Mouse (Mus musculus) heart, embryonic 14.5 days (tissue): ENCODE measurements around the gene Hcfc2. TPM values are rescaled to one million over a fixed set of nuclear protein-coding genes. Genes with fewer than 3 reads are reported as not detected.
A peak's percentile ranks its signal among the peaks of the same experiment; 100 is the strongest.

Source experiments
- ATAC-seq: fragments of 200-750 bp; cut with Nextera tagmentation; 2 replicates; pipeline ENCODE4 v1.8.0; 2017; ENCODE audit warnings: low read depth, moderate TSS enrichment; ENCODE audit not compliant: insufficient number of reproducible peaks, insufficient read depth, low FRiP score
- H3K27ac ChIP-seq, 2 experiments: fragments of 200-500 bp in 1 of 2; fragments of 300-500 bp in 1 of 2; sonication (generic) in 1 of 2; replicated peaks in 1 of 2; 2 replicates each; pipeline ENCODE4 v1.5.1; 2012 to 2014; ENCODE audit warnings: low read depth in 2 of 2, low read length in 2 of 2, control low read depth in 1 of 2, mild to moderate bottlenecking in 1 of 2, mixed read lengths in 1 of 2; ENCODE audit not compliant: control insufficient read depth in 1 of 2, insufficient read depth in 1 of 2
- H3K27me3 ChIP-seq: fragments of 300-500 bp; sonication (generic); 2 replicates; pipeline ENCODE4 v1.6.1; 2014; ENCODE audit warnings: mild to moderate bottlenecking, low read length, control low read depth; ENCODE audit not compliant: control insufficient read depth, insufficient read depth
- H3K36me3 ChIP-seq: fragments of 300-500 bp; sonication (generic); 2 replicates; pipeline ENCODE4 v1.6.1; 2014; ENCODE audit warnings: mild to moderate bottlenecking, control low read depth, low read length, mixed read lengths; ENCODE audit not compliant: control insufficient read depth, insufficient read depth
- H3K4me1 ChIP-seq, 2 experiments: fragments of 200-500 bp in 1 of 2; fragments of 300-500 bp in 1 of 2; sonication (generic) in 1 of 2; 2 replicates each; pipeline ENCODE4 v1.6.1; 2012 to 2014; ENCODE audit warnings: low read length in 2 of 2, control low read depth in 1 of 2, mixed read lengths in 1 of 2; ENCODE audit not compliant: control insufficient read depth in 2 of 2, insufficient read depth in 2 of 2
- H3K4me2 ChIP-seq: fragments of 300-500 bp; sonication (generic); 2 replicates; pipeline ENCODE4 v1.6.1; 2014; ENCODE audit warnings: mild to moderate bottlenecking, low read length
- H3K4me3 ChIP-seq, 2 experiments: fragments of 200-500 bp in 1 of 2; fragments of 300-500 bp in 1 of 2; sonication (generic) in 1 of 2; 2 replicates each; pipeline ENCODE4 v1.5.1; 2012 to 2014; ENCODE audit warnings: low read length in 2 of 2, mild to moderate bottlenecking in 2 of 2, control low read depth in 1 of 2, low read depth in 1 of 2, moderate library complexity in 1 of 2; ENCODE audit not compliant: control insufficient read depth in 1 of 2, insufficient read depth in 1 of 2
- H3K9ac ChIP-seq: fragments of 300-500 bp; sonication (generic); 2 replicates; pipeline ENCODE4 v1.6.1; 2014; ENCODE audit warnings: mild to moderate bottlenecking, low read length
- H3K9me3 ChIP-seq: fragments of 300-500 bp; sonication (generic); 2 replicates; pipeline ENCODE4 v1.6.1; 2016; ENCODE audit warnings: low read length, control low read depth; ENCODE audit not compliant: control insufficient read depth
- WGBS: fragments of 180-500 bp; shearing (Covaris S2); extraction: QIAGEN DNeasy Blood & Tissue Kit; methylation state at CpG from one replicate; pipeline ENCODE4 v1.1.7; 2014; 5-methylcytosine and 5-hydroxymethylcytosine counted together
- polyA plus RNA-seq: library from polyadenylated mRNA; unstranded; fragments of >200 nt; fragmentation: Nextera tagmentation; extraction: Ambion mirVana; gene quantifications from 2 replicates; pipeline ENCODE4 v1.2.1, GENCODE M21; 2014

The Hcfc2 gene
- polyA plus RNA-seq: 35.2 and 40.2 TPM in 2 replicates

- Histone ChIP-seq H3K36me3 (peaks cover 2% of the 10 kb centered on the region), H3K9ac (no peak within 1 kb of the TSS), H3K9me3 (no peaks in the 10 kb centered on the region), H3K27me3 (no peaks in the 10 kb centered on the region), H3K4me3 (no peak within 1 kb of the TSS), H3K27ac (peak within 1 kb of the TSS in 1 of 2 experiments; percentile 24; a peak in 1 of 4 replicates), H3K4me1 (peaks cover 9 to 11% of the 10 kb centered on the region in 2 experiments), H3K4me2 (no peak within 1 kb of the TSS)
- WGBS: 62% methylated on average over 5 of the region's 5 CpGs
- no peak for ATAC-seq
These were observed at the start of gene Hcfc2 for GRCm38 (mm10) chr10:82695956-82696355. Hcfc2 (plus strand) TSS chr10:82696160.

GRCm38 (mm10) chr10:82647205-82647811 is 48.7 kb upstream of the Hcfc2 start:
- no peak for ATAC-seq
- Histone ChIP-seq H3K27me3 (no peaks in the 10 kb centered on the region), H3K4me1 (no peaks in the 10 kb centered on the region), H3K27ac (no peak overlapping the region), H3K36me3 (peaks cover 77% of the 10 kb centered on the region), H3K4me3 (no peak overlapping the region), H3K4me2 (no peak overlapping the region), H3K9me3 (no peaks in the 10 kb centered on the region), H3K9ac (no peak overlapping the region)
- WGBS: 83% methylated on average over 17 of the region's 17 CpGs

- Histone ChIP-seq H3K27ac (no peak overlapping the region), H3K27me3 (no peaks in the 10 kb centered on the region), H3K9me3 (no peaks in the 10 kb centered on the region), H3K4me3 (no peak overlapping the region), H3K36me3 (peaks cover 41% of the 10 kb centered on the region), H3K9ac (no peak overlapping the region), H3K4me2 (no peak overlapping the region), H3K4me1 (no peaks in the 10 kb centered on the region)
- no peak for ATAC-seq
- WGBS: 84% methylated on average over 5 of the region's 5 CpGs
These were observed 44.7 kb upstream of the Hcfc2 start for GRCm38 (mm10) chr10:82651221-82651620.

- Histone ChIP-seq H3K9ac (no peak overlapping the region), H3K27me3 (no peaks in the 10 kb centered on the region), H3K27ac (no peak overlapping the region), H3K36me3 (peaks cover 27% of the 10 kb centered on the region), H3K4me3 (no peak overlapping the region), H3K4me2 (no peak overlapping the region), H3K4me1 (no peaks in the 10 kb centered on the region), H3K9me3 (no peaks in the 10 kb centered on the region)
- ATAC-seq: no peak
- 58% methylated on average over 5 of the region's 5 CpGs for WGBS
These were observed 43.3 kb upstream of the Hcfc2 start for GRCm38 (mm10) chr10:82652625-82653024.

GRCm38 (mm10) chr10:82654581-82654980 is 41.4 kb upstream of the Hcfc2 start:
- 77% methylated on average over 3 of the region's 3 CpGs for WGBS
- Histone ChIP-seq H3K4me2 (no peak overlapping the region), H3K4me1 (no peaks in the 10 kb centered on the region), H3K27me3 (no peaks in the 10 kb centered on the region), H3K27ac (no peak overlapping the region), H3K4me3 (no peak overlapping the region), H3K36me3 (peaks cover 18% of the 10 kb centered on the region), H3K9ac (no peak overlapping the region), H3K9me3 (no peaks in the 10 kb centered on the region)
- no peak for ATAC-seq

GRCm38 (mm10) chr10:82661820-82662219 is 34.1 kb upstream of the Hcfc2 start:
- Histone ChIP-seq H3K4me1 (peaks cover 3 to 5% of the 10 kb centered on the region in 2 experiments; a peak in 3 of 4 replicates), H3K27me3 (no peaks in the 10 kb centered on the region), H3K36me3 (no peaks in the 10 kb centered on the region), H3K27ac (no peak overlapping the region), H3K4me2 (no peak overlapping the region), H3K9ac (no peak overlapping the region), H3K4me3 (no peak overlapping the region), H3K9me3 (no peaks in the 10 kb centered on the region)
- WGBS: 84% methylated on average over 8 of the region's 8 CpGs
- ATAC-seq: no peak

GRCm38 (mm10) chr10:82662267-82662990 is 33.5 kb upstream of the Hcfc2 start:
- Histone ChIP-seq H3K4me2 (no peak overlapping the region), H3K36me3 (no peaks in the 10 kb centered on the region), H3K4me1 (peaks cover 5% of the 10 kb centered on the region in 2 experiments; a peak in 3 of 4 replicates), H3K27me3 (no peaks in the 10 kb centered on the region), H3K4me3 (no peak overlapping the region), H3K9me3 (no peaks in the 10 kb centered on the region), H3K9ac (no peak overlapping the region), H3K27ac (no peak overlapping the region)
- ATAC-seq: no peak
- WGBS: 73% methylated on average over 14 of the region's 14 CpGs
